Mouse (Mus musculus) ZHBTc4 (cell line): ENCODE results near the gene Pcgf1.

Experiments used
- DNase-seq: peaks from one replicate; pipeline ENCODE4 v3.0.0-alpha.2; 2011; ENCODE audit warnings: low read depth, low spot score

Pcgf1 gene

GRCm38 (mm10) chr6:83065995-83066394 is 11.7 kb upstream of the Pcgf1 start:
- DNase-seq: peak; percentile 38

GRCm38 (mm10) chr6:83066441-83066840 is 11.2 kb upstream of the Pcgf1 start:
- peak; percentile 63 for DNase-seq

GRCm38 (mm10) chr6:83068221-83068620 is 9.4 kb upstream of the Pcgf1 start:
- peak; percentile 62 for DNase-seq

- peak; percentile 47 for DNase-seq
These were observed 8.8 kb upstream of the Pcgf1 start for GRCm38 (mm10) chr6:83068706-83069487.

GRCm38 (mm10) chr6:83069488-83070246 is 8.0 kb upstream of the Pcgf1 start:
- peak; percentile 52 for DNase-seq

- no peak for DNase-seq
These were observed 7.6 kb upstream of the Pcgf1 start, which contains the start of gene Tlx2 for GRCm38 (mm10) chr6:83070247-83070310. Tlx2 (minus strand) TSS chr6:83070293.

GRCm38 (mm10) chr6:83070311-83071219 is 7.1 kb upstream of the Pcgf1 start:
- peak; percentile 81 for DNase-seq

GRCm38 (mm10) chr6:83071220-83071619 is 6.4 kb upstream of the Pcgf1 start:
- peak; percentile 27 for DNase-seq

GRCm38 (mm10) chr6:83074979-83075378 is 2.7 kb upstream of the Pcgf1 start:
- DNase-seq: no peak

GRCm38 (mm10) chr6:83078324-83078858 is 722 bp downstream of the Pcgf1 start:
- peak; percentile 98 for DNase-seq

- DNase-seq: no peak
These were observed 2.5 kb downstream of the Pcgf1 start for GRCm38 (mm10) chr6:83080210-83080609.

- no peak for DNase-seq
These were observed 5.8 kb downstream of the Pcgf1 start for GRCm38 (mm10) chr6:83083497-83083896.

GRCm38 (mm10) chr6:83084477-83084876 is 6.8 kb downstream of the Pcgf1 start:
- DNase-seq: no peak

- peak; percentile 45 for DNase-seq
These were observed 8.7 kb downstream of the Pcgf1 start, which contains the start of gene Lbx2 for GRCm38 (mm10) chr6:83086121-83087035. Lbx2 (plus strand) TSS chr6:83086367.

GRCm38 (mm10) chr6:83087205-83087925 is 9.7 kb downstream of the Pcgf1 start:
- peak; percentile 61 for DNase-seq

GRCm38 (mm10) chr6:83087926-83088260 is 10.2 kb downstream of the Pcgf1 start:
- peak; percentile 14 for DNase-seq

- DNase-seq: no peak
These were observed 14.9 kb downstream of the Pcgf1 start for GRCm38 (mm10) chr6:83092416-83093127.

GRCm38 (mm10) chr6:83095968-83096367 is 18.3 kb downstream of the Pcgf1 start:
- DNase-seq: no peak

GRCm38 (mm10) chr6:83098411-83098810 is 20.7 kb downstream of the Pcgf1 start:
- DNase-seq: no peak

GRCm38 (mm10) chr6:83101316-83101687 is 23.6 kb downstream of the Pcgf1 start, which contains the start of the genes Ccdc142 and Gm42688:
Ccdc142 (plus strand) TSS chr6:83101601.
Gm42688 (plus strand) TSS chr6:83101617.
- peak; percentile 94 for DNase-seq
